Mouse (Mus musculus): ENCODE measurements around the gene Ncl. TPM values are rescaled to one million over a fixed set of nuclear protein-coding genes. Genes with fewer than 3 reads are reported as not detected.
A peak's percentile ranks its signal among the peaks of the same experiment; 100 is the strongest.

Gene Ncl
- polyA plus RNA-seq (2015; fragmentation: Nextera tagmentation; extraction: Ambion mirVana): 219 and 230 TPM in 2 replicates

- H3K27me3 ChIP-seq: no peaks in the 10 kb centered on the region
- peak within 1 kb of the TSS; percentile 93 for H3K9ac ChIP-seq
- WGBS: under 1% methylated on average over 100 of the region's 102 CpGs
- peak within 1 kb of the TSS; percentile 99 for H3K27ac ChIP-seq
- H3K36me3 ChIP-seq: peaks cover 34% of the 10 kb centered on the region
- H3K4me3 ChIP-seq: peak within 1 kb of the TSS; percentile 86
- H3K9me3 ChIP-seq: no peaks in the 10 kb centered on the region
- H3K4me2 ChIP-seq: peak within 1 kb of the TSS; percentile 90
- H3K4me1 ChIP-seq (replicated peaks): peaks cover 30% of the 10 kb centered on the region
- peak; percentile 98 for ATAC-seq (ENCODE audit: low FRiP score)
These were observed at the start of gene Ncl for GRCm38 (mm10) chr1:86358906-86359797. TSS of gene Ncl (minus strand) at chr1:86359400.

DNA sequence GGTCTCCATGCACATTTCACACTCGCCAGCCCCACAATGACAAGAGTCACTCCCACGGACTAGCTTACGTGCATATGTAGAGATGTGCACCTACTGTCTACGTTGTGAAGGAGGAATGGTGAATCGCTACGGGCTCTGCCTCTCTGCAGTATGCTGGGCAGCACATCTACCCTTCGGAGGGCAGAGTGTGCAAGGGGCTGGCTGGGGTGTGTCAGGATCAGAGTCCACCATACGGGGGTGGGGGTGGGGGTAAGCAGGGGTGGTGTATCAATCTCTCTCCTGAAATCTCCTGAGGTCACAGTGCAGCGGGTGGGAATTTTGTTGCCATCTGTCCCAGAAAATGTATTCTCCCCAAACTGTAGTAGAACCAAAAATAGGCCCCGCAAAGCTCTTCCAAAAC is 49.3 kb upstream of the Ncl start:
- H3K36me3 ChIP-seq: no peaks in the 10 kb centered on the region
- no peak overlapping the region for H3K4me2 ChIP-seq
- no peak for ATAC-seq (ENCODE audit: low FRiP score)
- no peaks in the 10 kb centered on the region; the same call in 1 of the 2 replicates for H3K4me1 ChIP-seq (replicated peaks)
- H3K9me3 ChIP-seq: no peaks in the 10 kb centered on the region
- no peak overlapping the region for H3K27ac ChIP-seq
- no peaks in the 10 kb centered on the region for H3K27me3 ChIP-seq
- no peak overlapping the region for H3K4me3 ChIP-seq
- 73% methylated on average over 10 of the region's 10 CpGs for WGBS
- no peak overlapping the region for H3K9ac ChIP-seq

DNA sequence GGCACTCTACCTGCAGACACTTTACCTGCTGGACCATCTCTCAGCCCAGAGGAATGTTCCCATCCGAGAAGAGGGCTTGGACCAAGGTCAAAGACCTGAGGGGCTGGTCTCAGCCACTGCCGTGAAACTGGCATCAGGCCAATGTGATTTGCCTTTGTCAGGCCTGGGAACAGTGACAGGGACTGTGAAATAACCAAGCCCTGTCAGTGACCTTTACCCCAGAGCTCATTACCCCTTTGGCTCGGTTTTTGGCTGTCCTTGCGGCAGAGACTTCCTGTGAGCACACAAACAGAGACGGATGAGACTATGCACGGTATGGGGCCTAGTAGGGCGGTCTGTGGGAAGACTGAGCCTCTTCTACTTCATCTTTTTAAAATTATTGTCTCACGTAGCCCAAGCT is 47.7 kb upstream of the Ncl start:
- Histone ChIP-seq H3K4me3 (no peak overlapping the region), H3K27ac (no peak overlapping the region), H3K36me3 (no peaks in the 10 kb centered on the region), H3K4me2 (no peak overlapping the region), H3K4me1 (replicated peaks) (no peaks in the 10 kb centered on the region; the same call in 1 of the 2 replicates), H3K9me3 (no peaks in the 10 kb centered on the region), H3K9ac (no peak overlapping the region), H3K27me3 (no peaks in the 10 kb centered on the region)
- ATAC-seq (ENCODE audit: low FRiP score): no peak
- WGBS: 66% methylated on average over 8 of the region's 8 CpGs

DNA sequence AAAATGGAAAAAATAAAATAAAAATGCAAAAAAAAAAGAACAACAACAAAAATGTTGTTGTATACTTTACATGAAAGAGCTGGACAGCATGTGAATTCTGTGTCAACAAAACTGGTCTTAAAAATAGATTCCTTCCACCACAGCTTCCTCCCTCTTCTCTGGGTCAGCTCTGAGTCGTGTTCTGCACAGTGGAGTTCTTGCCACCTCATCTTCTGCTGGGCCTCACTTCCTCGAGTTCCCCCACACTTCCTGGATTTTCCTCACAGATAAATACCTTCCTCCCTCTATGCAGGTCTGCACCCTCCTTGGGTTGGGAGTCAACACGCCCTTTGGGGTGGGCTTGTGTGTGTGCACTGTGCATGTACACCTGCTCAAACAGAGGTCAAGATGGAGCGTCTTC is 47.1 kb upstream of the Ncl start:
- H3K4me1 ChIP-seq (replicated peaks): no peaks in the 10 kb centered on the region; the same call in 1 of the 2 replicates
- H3K27ac ChIP-seq: no peak overlapping the region
- ATAC-seq (ENCODE audit: low FRiP score): no peak
- H3K9ac ChIP-seq: no peak overlapping the region
- H3K27me3 ChIP-seq: no peaks in the 10 kb centered on the region
- no peak overlapping the region for H3K4me2 ChIP-seq
- WGBS: 79% methylated on average over 4 of the region's 4 CpGs
- H3K9me3 ChIP-seq: no peaks in the 10 kb centered on the region
- no peak overlapping the region for H3K4me3 ChIP-seq
- H3K36me3 ChIP-seq: no peaks in the 10 kb centered on the region

GRCm38 (mm10) chr1:86404834-86405233 is 45.6 kb upstream of the Ncl start:
- Histone ChIP-seq H3K9me3 (no peaks in the 10 kb centered on the region), H3K36me3 (no peaks in the 10 kb centered on the region), H3K4me1 (replicated peaks) (no peaks in the 10 kb centered on the region; the same call in 1 of the 2 replicates), H3K27ac (no peak overlapping the region), H3K9ac (no peak overlapping the region), H3K4me2 (no peak overlapping the region), H3K4me3 (no peak overlapping the region), H3K27me3 (no peaks in the 10 kb centered on the region)
- no peak for ATAC-seq (ENCODE audit: low FRiP score)
- 63% methylated on average over 5 of the region's 5 CpGs for WGBS

DNA sequence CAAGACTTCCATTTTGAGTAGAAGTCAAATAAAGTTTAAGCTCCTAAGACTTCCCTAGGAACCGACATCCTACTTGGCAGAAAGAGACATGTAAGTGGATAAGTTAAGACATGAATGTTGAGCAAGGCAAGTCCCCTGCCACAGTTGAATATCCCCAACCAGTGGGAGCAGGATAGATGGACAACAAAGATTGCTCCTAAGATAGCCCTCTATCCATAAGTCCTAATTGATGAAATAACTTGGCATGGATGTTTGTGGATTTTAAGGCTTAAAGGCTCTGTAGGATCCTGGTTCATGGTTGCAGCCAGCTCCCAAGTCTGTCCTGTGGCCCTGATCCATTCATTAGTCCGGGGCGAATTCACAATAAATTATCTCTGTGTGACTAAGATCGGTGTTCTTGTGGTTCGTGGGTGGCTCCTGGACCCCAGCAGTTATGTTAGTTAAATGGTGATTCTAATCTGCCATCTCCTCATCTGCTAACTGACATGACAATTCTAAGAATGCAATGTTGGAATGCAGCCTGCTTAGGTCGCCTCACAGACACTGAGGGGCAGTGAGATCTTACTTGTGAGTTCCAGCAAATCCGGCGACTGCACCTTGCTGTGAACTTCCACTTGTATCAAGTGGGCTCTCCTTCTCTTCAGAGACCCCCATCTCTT is 41.0 kb upstream of the Ncl start:
- no peak for ATAC-seq (ENCODE audit: low FRiP score)
- no peak overlapping the region for H3K4me2 ChIP-seq
- H3K4me1 ChIP-seq (replicated peaks): no peaks in the 10 kb centered on the region; the same call in 1 of the 2 replicates
- H3K27ac ChIP-seq: no peak overlapping the region
- no peak overlapping the region for H3K4me3 ChIP-seq
- H3K9ac ChIP-seq: no peak overlapping the region
- H3K9me3 ChIP-seq: no peaks in the 10 kb centered on the region
- H3K36me3 ChIP-seq: no peaks in the 10 kb centered on the region
- H3K27me3 ChIP-seq: no peaks in the 10 kb centered on the region
- WGBS: 76% methylated on average over 8 of the region's 8 CpGs

DNA sequence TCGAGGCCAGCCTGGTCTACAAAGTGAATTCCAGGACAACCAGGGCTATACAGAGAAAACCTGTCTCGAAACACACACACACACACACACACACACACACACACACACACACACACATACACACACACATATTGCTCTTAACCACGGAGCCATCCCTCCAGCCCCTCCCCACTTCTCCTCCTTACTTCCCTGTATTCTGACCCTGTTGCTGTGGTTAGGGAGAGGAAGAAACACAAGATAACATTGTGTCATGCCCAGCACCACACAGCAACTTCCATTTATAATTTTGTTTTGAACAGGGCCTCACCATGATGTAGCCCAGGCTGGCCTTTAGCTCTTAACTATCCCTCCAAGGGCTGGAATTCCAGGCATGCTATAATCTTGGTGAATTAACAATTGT is 40.1 kb upstream of the Ncl start:
- WGBS: 85% methylated on average over 2 of the region's 3 CpGs
- H3K27me3 ChIP-seq: no peaks in the 10 kb centered on the region
- no peak overlapping the region for H3K4me3 ChIP-seq
- H3K4me1 ChIP-seq (replicated peaks): no peaks in the 10 kb centered on the region; the same call in 1 of the 2 replicates
- no peak for ATAC-seq (ENCODE audit: low FRiP score)
- no peak overlapping the region for H3K4me2 ChIP-seq
- H3K9ac ChIP-seq: no peak overlapping the region
- H3K36me3 ChIP-seq: no peaks in the 10 kb centered on the region
- no peak overlapping the region for H3K27ac ChIP-seq
- no peaks in the 10 kb centered on the region for H3K9me3 ChIP-seq

DNA sequence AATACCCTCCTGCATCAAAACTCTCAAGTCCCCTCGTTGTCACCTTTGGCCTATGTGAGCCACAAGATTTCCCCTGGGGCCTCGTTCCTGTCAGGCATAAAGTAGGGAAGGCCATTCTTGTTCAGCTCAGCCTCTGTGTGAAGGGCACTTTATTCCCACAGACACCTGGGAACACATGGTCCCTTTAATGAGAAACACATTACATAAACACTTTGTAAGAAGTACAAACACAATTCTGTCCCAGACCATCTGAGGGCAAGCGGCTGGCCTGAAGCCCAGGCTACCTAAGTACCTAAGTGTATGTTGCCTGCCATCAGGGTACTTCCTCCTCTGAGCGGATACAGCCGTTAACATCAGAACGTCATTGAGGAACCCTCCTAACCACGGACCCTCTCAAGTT is 39.0 kb upstream of the Ncl start:
- no peaks in the 10 kb centered on the region for H3K9me3 ChIP-seq
- ATAC-seq (ENCODE audit: low FRiP score): no peak
- no peaks in the 10 kb centered on the region for H3K36me3 ChIP-seq
- no peak overlapping the region for H3K9ac ChIP-seq
- WGBS: 69% methylated on average over 7 of the region's 7 CpGs
- H3K4me2 ChIP-seq: no peak overlapping the region
- no peaks in the 10 kb centered on the region; the same call in 1 of the 2 replicates for H3K4me1 ChIP-seq (replicated peaks)
- no peaks in the 10 kb centered on the region for H3K27me3 ChIP-seq
- H3K27ac ChIP-seq: no peak overlapping the region
- H3K4me3 ChIP-seq: no peak overlapping the region

DNA sequence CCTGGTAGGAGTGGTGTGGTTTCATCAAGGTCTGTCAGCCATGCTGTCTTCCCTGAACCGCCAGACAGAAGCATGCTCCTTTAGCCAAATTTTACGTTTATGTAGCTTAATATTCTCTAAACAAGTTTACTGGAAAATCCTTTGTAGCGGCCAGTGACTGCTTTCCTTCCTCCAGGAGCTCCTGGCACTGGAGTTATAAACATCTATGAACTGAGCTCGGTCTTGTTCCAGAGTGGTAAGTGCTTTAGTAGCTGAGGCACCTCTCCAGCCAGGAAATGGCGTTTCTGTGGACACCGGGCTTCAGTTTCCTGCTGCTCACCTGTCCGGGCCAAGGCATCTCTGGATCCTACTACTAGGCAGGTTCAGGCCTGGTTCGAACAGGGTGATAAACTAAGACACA is 38.4 kb upstream of the Ncl start:
- no peaks in the 10 kb centered on the region for H3K9me3 ChIP-seq
- 81% methylated on average over 8 of the region's 8 CpGs for WGBS
- no peak overlapping the region for H3K4me3 ChIP-seq
- no peak for ATAC-seq (ENCODE audit: low FRiP score)
- no peaks in the 10 kb centered on the region for H3K27me3 ChIP-seq
- no peaks in the 10 kb centered on the region for H3K36me3 ChIP-seq
- no peak overlapping the region for H3K9ac ChIP-seq
- no peak overlapping the region for H3K4me2 ChIP-seq
- no peaks in the 10 kb centered on the region; the same call in 1 of the 2 replicates for H3K4me1 ChIP-seq (replicated peaks)
- no peak overlapping the region for H3K27ac ChIP-seq

GRCm38 (mm10) chr1:86395897-86396296 is 36.7 kb upstream of the Ncl start:
- no peaks in the 10 kb centered on the region for H3K27me3 ChIP-seq
- no peak overlapping the region for H3K4me2 ChIP-seq

GRCm38 (mm10) chr1:86394246-86394645 is 35.0 kb upstream of the Ncl start:
- Histone ChIP-seq H3K27ac (no peak overlapping the region), H3K9me3 (no peaks in the 10 kb centered on the region), H3K4me3 (no peak overlapping the region), H3K9ac (no peak overlapping the region), H3K36me3 (no peaks in the 10 kb centered on the region), H3K4me2 (no peak overlapping the region), H3K27me3 (no peaks in the 10 kb centered on the region), H3K4me1 (replicated peaks) (no peaks in the 10 kb centered on the region; the same call in 1 of the 2 replicates)
- WGBS: 89% methylated on average over 3 of the region's 3 CpGs
- no peak for ATAC-seq (ENCODE audit: low FRiP score)

More at GRCm38 (mm10) chr1:86395897-86396296, 36.7 kb upstream of the Ncl start:
- Histone ChIP-seq H3K4me1 (replicated peaks) (no peaks in the 10 kb centered on the region; the same call in 1 of the 2 replicates), H3K36me3 (no peaks in the 10 kb centered on the region), H3K4me3 (no peak overlapping the region), H3K27ac (no peak overlapping the region), H3K9ac (no peak overlapping the region), H3K9me3 (no peaks in the 10 kb centered on the region)
- 73% methylated on average over 7 of the region's 7 CpGs for WGBS
- no peak for ATAC-seq (ENCODE audit: low FRiP score)

DNA sequence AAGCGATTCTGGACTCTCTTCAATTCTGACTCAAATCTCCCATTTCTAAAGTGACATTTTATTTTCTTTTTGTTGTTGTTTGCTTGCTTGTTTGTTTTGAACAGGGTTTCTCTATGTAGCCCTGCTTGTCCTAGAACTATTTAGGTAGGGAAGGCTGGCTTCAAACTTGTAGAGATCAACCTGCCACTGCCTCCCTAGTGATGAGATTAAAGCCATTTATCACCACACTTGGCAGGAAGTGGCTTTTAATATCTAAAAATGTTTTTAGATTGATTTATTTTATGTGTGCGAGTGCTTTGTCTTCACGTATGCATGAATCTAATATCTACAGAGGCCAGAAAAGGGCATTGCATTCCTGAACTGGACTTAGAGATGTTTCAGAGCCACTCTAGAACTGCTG is 34.0 kb upstream of the Ncl start:
- H3K36me3 ChIP-seq: no peaks in the 10 kb centered on the region
- WGBS: 94% methylated on average over 3 of the region's 3 CpGs
- ATAC-seq (ENCODE audit: low FRiP score): no peak
- no peak overlapping the region for H3K4me3 ChIP-seq
- H3K9ac ChIP-seq: no peak overlapping the region
- H3K27ac ChIP-seq: no peak overlapping the region
- no peaks in the 10 kb centered on the region for H3K27me3 ChIP-seq
- no peak overlapping the region for H3K4me2 ChIP-seq
- no peaks in the 10 kb centered on the region for H3K9me3 ChIP-seq
- no peaks in the 10 kb centered on the region; the same call in 1 of the 2 replicates for H3K4me1 ChIP-seq (replicated peaks)

Measured in hindbrain, embryonic 13.5 days (tissue).